Mouse (Mus musculus) hindbrain, embryonic 14.5 days (tissue): Measurements from ENCODE around the gene Castor1. TPM values are rescaled to one million over a fixed set of nuclear protein-coding genes. Genes with fewer than 3 reads are reported as not detected.

ENCODE experiments used
- ATAC-seq: fragments of 200-750 bp; cut with Nextera tagmentation; 2 replicates; pipeline ENCODE4 v1.8.0; 2017; ENCODE audit warnings: moderate number of reproducible peaks, mild to moderate bottlenecking, moderate TSS enrichment, moderate library complexity; ENCODE audit not compliant: low FRiP score
- DNase-seq: peaks from one replicate; pipeline ENCODE4 v3.0.0-alpha.2; 2015; ENCODE audit warnings: low spot score
- H3K27ac ChIP-seq: fragments of 300-500 bp; sonication (generic); 2 replicates; pipeline ENCODE4 v1.5.1; 2014; ENCODE audit warnings: mild to moderate bottlenecking, moderate library complexity
- H3K27me3 ChIP-seq: fragments of 300-500 bp; sonication (generic); 2 replicates; pipeline ENCODE4 v1.6.1; 2014; ENCODE audit warnings: mild to moderate bottlenecking, low read length, mixed read lengths; ENCODE audit not compliant: control insufficient read depth, insufficient read depth
- H3K36me3 ChIP-seq: fragments of 300-500 bp; sonication (generic); replicated peaks from 2 replicates; pipeline ENCODE4 v1.6.1; 2014; ENCODE audit not compliant: control insufficient read depth, insufficient read depth
- H3K4me1 ChIP-seq: fragments of 300-500 bp; sonication (generic); replicated peaks from 2 replicates; pipeline ENCODE4 v1.6.1; 2014; ENCODE audit warnings: antibody characterized with exemption, low read length, mixed read lengths; ENCODE audit not compliant: control insufficient read depth, insufficient read depth
- H3K4me2 ChIP-seq: fragments of 300-500 bp; sonication (generic); replicated peaks from 2 replicates; pipeline ENCODE4 v1.6.1; 2014; ENCODE audit warnings: mild to moderate bottlenecking, moderate library complexity
- H3K4me3 ChIP-seq: fragments of 300-500 bp; sonication (generic); replicated peaks from 2 replicates; pipeline ENCODE4 v1.5.1; 2014; ENCODE audit warnings: mild to moderate bottlenecking, low read length
- H3K9ac ChIP-seq: fragments of 300-500 bp; sonication (generic); 2 replicates; pipeline ENCODE4 v1.6.1; 2014
- H3K9me3 ChIP-seq: fragments of 300-500 bp; sonication (generic); 2 replicates; pipeline ENCODE4 v1.6.1; 2016; ENCODE audit warnings: low read length; ENCODE audit not compliant: control insufficient read depth
- WGBS: fragments of 180-500 bp; shearing (Covaris S2); extraction: QIAGEN DNeasy Blood & Tissue Kit; methylation state at CpG from one replicate; pipeline ENCODE4 v1.1.7; 2014; 5-methylcytosine and 5-hydroxymethylcytosine counted together
- polyA plus RNA-seq: library from polyadenylated mRNA; unstranded; fragments of >200 nt; fragmentation: Nextera tagmentation; extraction: Ambion mirVana; gene quantifications from 2 replicates; pipeline ENCODE4 v1.2.1, GENCODE M21; 2014

Castor1 gene
- polyA plus RNA-seq, 1 experiment from 2014 or later: 4.5 TPM

GRCm38 (mm10) chr11:4238167-4238566 is 20.1 kb downstream of the Castor1 start:
- Histone ChIP-seq H3K4me3 (no peak overlapping the region), H3K4me2 (no peak overlapping the region), H3K27ac (no peak overlapping the region), H3K4me1 (no peaks in the 10 kb centered on the region), H3K9ac (no peak overlapping the region), H3K36me3 (no peaks in the 10 kb centered on the region), H3K9me3 (no peaks in the 10 kb centered on the region), H3K27me3 (no peaks in the 10 kb centered on the region)
- 88% methylated on average over 6 of the region's 6 CpGs for WGBS
- ATAC-seq: no peak
- no peak for DNase-seq

- ATAC-seq (no peak), DNase-seq (no peak)
- Histone ChIP-seq H3K9ac (no peak overlapping the region), H3K4me1 (no peaks in the 10 kb centered on the region), H3K27me3 (no peaks in the 10 kb centered on the region), H3K4me3 (no peak overlapping the region), H3K9me3 (no peaks in the 10 kb centered on the region), H3K27ac (no peak overlapping the region), H3K36me3 (no peaks in the 10 kb centered on the region), H3K4me2 (no peak overlapping the region)
- WGBS: 92% methylated on average over 23 of the region's 23 CpGs
Observed at GRCm38 (mm10) chr11:4239691-4240090, 21.7 kb downstream of the Castor1 start.

GRCm38 (mm10) chr11:4240151-4240550 is 22.1 kb downstream of the Castor1 start:
- no peak overlapping the region for H3K4me2 ChIP-seq
- no peaks in the 10 kb centered on the region for H3K4me1 ChIP-seq
- DNase-seq (no peak), ATAC-seq (no peak)
- no peaks in the 10 kb centered on the region for H3K9me3 ChIP-seq
- H3K27me3 ChIP-seq: no peaks in the 10 kb centered on the region
- WGBS: 80% methylated on average over 7 of the region's 7 CpGs
- no peak overlapping the region for H3K4me3 ChIP-seq
- H3K27ac ChIP-seq: no peak overlapping the region
- no peaks in the 10 kb centered on the region for H3K36me3 ChIP-seq
- H3K9ac ChIP-seq: no peak overlapping the region

- ATAC-seq: no peak
- H3K36me3 ChIP-seq: no peaks in the 10 kb centered on the region
- no peak overlapping the region for H3K4me3 ChIP-seq
- H3K27me3 ChIP-seq: no peaks in the 10 kb centered on the region
- H3K9ac ChIP-seq: no peak overlapping the region
- no peaks in the 10 kb centered on the region for H3K4me1 ChIP-seq
- 75% methylated on average over 4 of the region's 4 CpGs for WGBS
- no peak for DNase-seq
- no peak overlapping the region for H3K4me2 ChIP-seq
- H3K27ac ChIP-seq: no peak overlapping the region
- no peaks in the 10 kb centered on the region for H3K9me3 ChIP-seq
Observed at GRCm38 (mm10) chr11:4241180-4241579, 23.2 kb downstream of the Castor1 start.

- 72% methylated on average over 6 of the region's 6 CpGs for whole genome bisulfite sequencing
Observed at GRCm38 (mm10) chr11:4246126-4246525, 28.1 kb downstream of the Castor1 start.

GRCm38 (mm10) chr11:4246623-4247022 is 28.6 kb downstream of the Castor1 start:
- Histone ChIP-seq H3K36me3 (no peaks in the 10 kb centered on the region), H3K9ac (no peak overlapping the region), H3K4me1 (no peaks in the 10 kb centered on the region), H3K4me3 (no peak overlapping the region), H3K9me3 (no peaks in the 10 kb centered on the region), H3K4me2 (no peak overlapping the region), H3K27ac (no peak overlapping the region), H3K27me3 (no peaks in the 10 kb centered on the region)
- ATAC-seq: no peak
- no peak for DNase-seq
- 79% methylated on average over 4 of the region's 4 CpGs for WGBS

More at GRCm38 (mm10) chr11:4246126-4246525, 28.1 kb downstream of the Castor1 start:
- no peak overlapping the region for H3K9ac ChIP-seq
- H3K4me3 ChIP-seq: no peak overlapping the region
- H3K27me3 ChIP-seq: no peaks in the 10 kb centered on the region
- no peaks in the 10 kb centered on the region for H3K4me1 ChIP-seq
- ATAC-seq (no peak), DNase-seq (no peak)
- H3K9me3 ChIP-seq: no peaks in the 10 kb centered on the region
- H3K4me2 ChIP-seq: no peak overlapping the region
- H3K27ac ChIP-seq: no peak overlapping the region
- no peaks in the 10 kb centered on the region for H3K36me3 ChIP-seq

- WGBS: 81% methylated on average over 14 of the region's 14 CpGs
- Histone ChIP-seq H3K4me1 (no peaks in the 10 kb centered on the region), H3K9me3 (no peaks in the 10 kb centered on the region), H3K36me3 (no peaks in the 10 kb centered on the region), H3K27ac (no peak overlapping the region), H3K4me2 (no peak overlapping the region), H3K27me3 (no peaks in the 10 kb centered on the region), H3K9ac (no peak overlapping the region), H3K4me3 (no peak overlapping the region)
- ATAC-seq: no peak
- no peak for DNase-seq
Observed at GRCm38 (mm10) chr11:4247201-4247959, 29.4 kb downstream of the Castor1 start.

- Histone ChIP-seq H3K4me3 (no peak overlapping the region), H3K9ac (no peak overlapping the region), H3K27ac (no peak overlapping the region), H3K27me3 (no peaks in the 10 kb centered on the region), H3K9me3 (no peaks in the 10 kb centered on the region), H3K36me3 (no peaks in the 10 kb centered on the region), H3K4me1 (no peaks in the 10 kb centered on the region), H3K4me2 (no peak overlapping the region)
- ATAC-seq (no peak), DNase-seq (no peak)
- 94% methylated on average over 3 of the region's 3 CpGs for WGBS
Observed at GRCm38 (mm10) chr11:4249151-4249550, 31.1 kb downstream of the Castor1 start.

- Histone ChIP-seq H3K27me3 (no peaks in the 10 kb centered on the region), H3K4me1 (no peaks in the 10 kb centered on the region), H3K9ac (no peak overlapping the region), H3K4me2 (no peak overlapping the region), H3K36me3 (no peaks in the 10 kb centered on the region), H3K4me3 (no peak overlapping the region), H3K27ac (no peak overlapping the region), H3K9me3 (no peaks in the 10 kb centered on the region)
- WGBS: 81% methylated on average over 7 of the region's 7 CpGs
- ATAC-seq: no peak
- no peak for DNase-seq
Observed at GRCm38 (mm10) chr11:4250290-4250689, 32.3 kb downstream of the Castor1 start.

GRCm38 (mm10) chr11:4251376-4251775 is 33.4 kb downstream of the Castor1 start:
- DNase-seq: no peak
- no peak for ATAC-seq
- WGBS: 89% methylated on average over 3 of the region's 3 CpGs
- H3K27me3 ChIP-seq: no peaks in the 10 kb centered on the region
- H3K4me3 ChIP-seq: no peak overlapping the region
- H3K27ac ChIP-seq: no peak overlapping the region
- H3K9ac ChIP-seq: no peak overlapping the region
- no peak overlapping the region for H3K4me2 ChIP-seq
- no peaks in the 10 kb centered on the region for H3K36me3 ChIP-seq
- H3K9me3 ChIP-seq: no peaks in the 10 kb centered on the region
- no peaks in the 10 kb centered on the region for H3K4me1 ChIP-seq
